Mouse (Mus musculus) thymus, postnatal 36 days (tissue): Measurements from ENCODE around the gene Kcp.

Experiments
- DNase-seq, 2 experiments: peaks; one replicate each; pipeline ENCODE4 v3.0.0; 2022; ENCODE audit warnings: mixed read lengths in 2 of 2

Gene Kcp

DNA sequence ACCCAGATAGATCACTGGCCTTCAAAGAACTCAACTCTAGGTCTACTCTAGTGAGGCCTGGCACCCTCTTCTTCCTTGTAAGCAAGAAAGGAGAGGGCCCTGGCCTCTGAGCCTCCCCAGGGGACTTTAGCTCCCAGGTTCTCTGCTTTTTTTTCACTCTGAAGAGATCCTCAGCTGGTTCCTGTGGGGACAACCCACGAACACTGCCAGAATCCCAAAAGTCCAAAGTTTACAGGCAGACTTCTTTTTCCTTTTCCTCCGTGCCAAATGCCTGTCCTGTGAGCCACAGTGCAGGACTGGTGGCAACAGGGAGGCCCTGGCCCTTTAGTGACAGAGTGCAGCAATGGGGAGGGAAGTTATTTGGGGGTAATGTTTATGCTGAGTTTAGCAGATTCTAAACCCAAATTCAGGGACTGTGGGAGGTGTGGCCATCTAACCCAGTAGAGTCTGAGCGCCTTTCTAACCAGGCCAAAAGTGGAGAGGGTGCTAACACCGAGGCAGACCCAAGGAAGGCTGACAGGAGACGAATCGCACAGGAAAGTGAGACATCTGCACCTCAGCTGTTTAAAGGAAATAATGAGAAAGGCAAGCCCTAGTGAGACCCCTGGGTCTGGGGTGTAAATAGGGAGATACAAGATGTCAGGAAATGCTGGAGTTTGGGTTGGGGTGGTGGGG is 15.0 kb upstream of the Kcp start:
- DNase-seq = no peak

DNA sequence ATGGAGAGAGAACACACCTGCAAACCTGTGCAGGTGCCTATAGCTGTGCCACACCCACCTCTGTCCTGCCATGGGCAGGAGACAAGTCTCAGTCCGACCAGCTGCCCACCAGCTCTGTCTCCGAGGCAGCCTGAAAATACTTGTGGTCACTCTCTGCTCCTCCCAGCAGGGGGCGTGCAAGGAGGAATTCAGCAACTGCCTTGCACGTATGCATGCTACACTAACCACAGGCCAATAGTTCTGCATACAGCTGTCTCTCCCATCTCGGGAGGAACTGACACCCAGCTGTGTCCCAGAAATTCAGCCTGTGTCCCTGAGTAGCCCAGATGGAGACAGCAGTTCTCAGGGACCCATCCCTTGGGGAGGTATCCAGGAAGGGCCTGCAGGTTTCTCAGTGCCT is 9.4 kb upstream of the Kcp start:
- peak; percentile 64 to 67 for DNase-seq

DNA sequence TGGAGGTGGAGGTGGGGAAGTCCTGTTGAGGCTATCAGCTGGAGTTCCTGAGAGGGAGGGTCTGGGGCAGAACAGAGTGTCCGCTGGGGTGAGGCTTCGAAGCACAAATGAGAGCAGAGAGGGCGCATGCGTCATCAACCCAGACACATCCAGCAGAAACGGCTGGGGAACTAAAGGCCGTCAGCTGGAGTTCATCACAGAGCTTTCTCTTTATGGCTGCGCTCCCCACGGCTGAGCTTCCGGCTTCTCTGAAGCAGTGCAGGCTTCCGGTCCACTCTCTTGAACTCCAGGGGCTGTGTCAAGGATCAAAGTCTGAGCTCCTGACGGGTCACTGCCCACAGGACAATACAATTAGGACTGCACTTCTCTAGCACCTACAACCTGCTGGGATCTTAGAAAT is 5.5 kb upstream of the Kcp start:
- DNase-seq = peak in 1 of 2 experiments; percentile 34

- no peak for DNase-seq
Measured at GRCm38 (mm10) chr6:29509086-29509485, 1.3 kb upstream of the Kcp start.

DNA sequence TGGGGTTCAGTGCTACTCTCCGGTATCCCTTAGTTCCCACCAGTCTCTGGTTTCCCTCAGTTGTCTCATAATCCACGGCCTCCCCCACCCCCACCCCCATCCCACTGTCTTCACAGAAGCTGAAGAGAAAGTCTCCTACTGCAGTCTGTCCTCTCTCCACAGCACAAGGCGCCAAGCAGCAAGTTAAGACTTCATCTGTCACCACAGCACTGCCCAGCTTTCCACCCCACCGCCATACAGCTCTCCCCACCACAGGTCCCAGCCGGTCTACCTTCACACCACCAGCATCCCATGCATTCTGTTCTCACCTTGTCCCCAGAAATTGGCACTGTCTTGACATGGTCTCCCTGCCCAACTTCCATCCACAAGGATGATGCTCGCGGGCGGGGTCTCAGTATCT is 918 bp downstream of the Kcp start:
- DNase-seq = no peak

GRCm38 (mm10) chr6:29505493-29505892 is 2.3 kb downstream of the Kcp start:
- DNase-seq = peak in 1 of 2 experiments; percentile 13

GRCm38 (mm10) chr6:29501599-29501998 is 6.2 kb downstream of the Kcp start:
- no peak for DNase-seq

DNA sequence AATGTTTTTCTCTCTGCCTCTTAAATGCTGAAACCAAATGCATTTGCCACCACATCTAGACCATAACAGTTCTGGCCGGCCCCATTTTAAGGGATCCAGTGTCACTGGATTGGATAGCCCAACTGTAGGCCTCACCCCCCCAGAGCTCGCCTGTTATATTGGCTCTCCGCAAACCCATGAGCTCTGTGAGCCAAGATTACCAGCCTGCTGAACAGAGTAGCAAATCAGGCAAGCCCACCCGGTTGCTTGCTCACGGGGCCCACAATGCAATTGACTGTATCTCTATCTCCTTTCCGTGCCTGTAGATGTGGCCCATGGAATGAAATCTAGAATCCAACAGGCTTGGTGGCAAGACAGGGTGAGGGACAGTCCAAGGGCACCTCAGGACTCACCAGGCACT is 6.9 kb downstream of the Kcp start:
- no peak for DNase-seq

DNA sequence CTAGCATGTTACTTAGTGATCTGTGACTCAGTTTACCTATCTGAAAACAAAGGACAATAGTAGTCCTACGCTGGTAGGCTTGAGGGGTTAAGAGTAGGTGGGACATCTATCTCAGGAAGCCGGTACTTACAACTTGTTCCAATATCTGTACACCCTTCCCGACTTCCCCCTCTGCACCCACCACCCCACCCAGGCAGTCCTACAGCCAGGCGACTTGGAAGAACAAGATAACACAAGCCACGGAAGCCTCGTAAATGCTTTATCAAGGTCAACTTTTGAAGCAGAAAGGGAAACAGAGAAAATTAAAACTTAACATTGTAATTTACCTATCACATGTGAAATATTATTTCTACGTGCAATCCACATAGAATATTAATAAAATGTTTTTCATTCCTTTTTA is 7.6 kb downstream of the Kcp start:
- no peak for DNase-seq

DNA sequence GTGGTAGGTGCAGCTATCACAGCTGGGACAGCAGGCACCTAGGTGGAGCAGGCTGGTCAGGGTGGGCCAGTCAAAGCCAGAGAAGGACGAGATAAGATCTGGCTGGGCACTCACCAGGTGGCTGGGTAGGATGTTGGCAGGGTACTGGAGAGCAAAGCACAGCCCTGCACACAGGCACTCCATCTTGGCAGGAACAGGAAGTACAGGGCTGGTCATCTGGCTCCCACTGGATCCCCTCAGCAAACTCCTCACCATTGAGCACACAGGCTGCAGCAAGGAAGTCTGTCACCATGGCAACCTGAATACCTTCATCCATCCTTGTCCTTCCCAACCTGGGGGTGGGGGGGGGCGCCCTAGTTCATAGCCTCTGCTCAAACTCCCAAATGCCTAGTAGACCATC is 10.0 kb downstream of the Kcp start:
- DNase-seq = no peak

- DNase-seq = no peak
Measured at GRCm38 (mm10) chr6:29496270-29496669, 11.5 kb downstream of the Kcp start.

GRCm38 (mm10) chr6:29494101-29494500 is 13.7 kb downstream of the Kcp start:
- DNase-seq = no peak

DNA sequence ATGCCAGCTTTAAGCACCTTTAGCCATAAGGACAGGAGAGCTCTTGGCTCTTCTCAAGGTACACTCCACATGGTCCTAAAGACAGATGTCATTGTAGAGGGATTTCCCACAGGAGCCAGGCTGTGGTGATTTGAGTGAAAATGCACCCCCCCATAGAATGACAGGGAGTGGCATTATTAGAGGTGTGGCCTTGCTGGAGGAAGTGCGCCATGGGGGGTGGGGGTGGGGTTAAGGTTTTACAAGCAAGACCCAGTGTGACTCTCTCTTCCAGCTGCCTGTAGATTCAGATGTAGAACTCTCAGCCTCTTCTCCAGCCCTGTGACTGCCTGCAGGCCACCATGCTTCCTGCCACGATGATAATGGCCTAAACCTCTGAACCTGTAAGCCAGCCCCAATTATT is 21.8 kb downstream of the Kcp start:
- DNase-seq = no peak

DNA sequence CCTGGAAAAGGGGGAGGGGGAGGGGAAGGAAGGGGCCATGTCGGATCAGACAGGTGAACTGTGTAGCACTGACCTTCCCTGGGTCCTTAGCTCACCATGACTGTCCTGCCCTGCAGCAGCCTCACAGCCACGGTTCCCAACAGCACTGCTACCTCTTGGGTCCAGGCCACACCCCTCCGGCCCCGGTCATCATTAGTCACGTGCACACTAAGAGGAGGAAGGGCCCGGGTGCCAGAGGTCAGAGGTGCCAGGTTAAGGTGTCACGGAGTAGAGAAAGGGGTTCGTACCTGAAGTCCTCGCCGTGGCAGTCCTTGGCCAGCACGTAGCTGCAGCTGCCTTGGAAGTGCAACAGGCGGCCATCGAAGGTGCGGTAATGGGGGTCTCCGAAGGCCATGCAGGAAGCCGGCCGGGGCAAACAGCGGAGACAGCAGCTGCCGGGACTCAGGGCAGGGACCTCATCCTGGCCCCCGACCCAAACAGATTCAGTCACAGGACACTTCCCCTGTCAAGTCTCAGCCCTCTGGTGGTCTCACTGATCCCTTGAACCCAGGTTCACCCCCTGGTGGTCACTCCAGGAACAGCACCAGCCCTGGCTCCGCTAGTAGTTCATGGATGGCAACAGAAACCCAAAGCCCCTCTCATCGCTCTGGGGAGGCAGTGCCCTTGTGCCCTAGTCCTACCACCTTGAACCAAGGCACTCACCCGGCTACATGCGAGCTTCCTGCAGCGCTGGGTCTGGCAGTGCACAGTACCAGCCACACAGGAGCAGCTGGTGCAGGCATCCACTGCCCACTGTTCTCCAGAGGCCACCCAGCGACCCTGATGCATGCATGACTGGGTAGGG is 22.8 kb downstream of the Kcp start:
- DNase-seq = peak; percentile 72 to 79

DNA sequence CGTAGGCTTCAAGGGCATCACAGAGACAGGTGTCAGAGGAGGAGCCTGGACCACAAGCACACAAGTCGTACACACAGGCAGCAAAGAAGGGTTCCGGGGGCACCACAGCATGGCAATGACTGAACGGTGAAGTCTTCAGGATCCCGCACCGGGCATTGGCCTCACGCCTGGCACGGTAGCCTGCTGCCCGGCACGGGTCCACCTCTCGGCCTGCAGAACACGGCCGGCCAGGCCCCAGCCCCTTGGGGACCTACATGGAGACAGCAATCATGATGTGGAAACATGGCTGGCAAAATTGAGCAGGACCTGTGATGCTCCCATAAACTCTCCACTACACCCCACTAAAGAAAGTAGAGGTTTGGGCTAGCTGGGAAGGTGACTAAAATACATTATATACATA is 25.1 kb downstream of the Kcp start:
- no peak for DNase-seq

DNA sequence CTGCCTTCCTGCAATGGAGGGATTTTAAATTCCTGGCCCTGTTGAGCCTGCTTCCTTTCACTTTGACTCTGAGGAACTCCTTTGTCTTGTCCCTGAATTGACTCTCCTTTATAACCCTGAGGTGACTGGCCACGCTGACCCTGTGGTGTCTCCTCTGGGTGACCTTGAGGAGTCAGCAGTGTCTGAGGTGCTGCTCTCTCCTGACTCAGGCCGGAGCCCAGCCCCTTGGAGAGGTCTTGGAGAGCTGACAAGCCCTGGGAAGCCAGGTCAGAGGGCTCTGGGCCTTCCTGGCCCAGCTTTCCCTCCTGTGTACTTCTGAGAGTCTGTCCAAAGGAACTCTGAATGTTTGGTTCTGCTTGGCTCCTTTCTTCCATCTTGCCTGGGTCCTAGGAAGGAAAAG is 33.0 kb downstream of the Kcp start:
- DNase-seq = no peak

- DNase-seq = peak; percentile 82 to 88
Measured at GRCm38 (mm10) chr6:29473941-29474691, 33.6 kb downstream of the Kcp start.

- DNase-seq = no peak
Measured at GRCm38 (mm10) chr6:29471137-29471536, 36.6 kb downstream of the Kcp start, which contains the start of gene Atp6v1fnb. TSS of gene Atp6v1fnb (plus strand) at chr6:29471437.

DNA sequence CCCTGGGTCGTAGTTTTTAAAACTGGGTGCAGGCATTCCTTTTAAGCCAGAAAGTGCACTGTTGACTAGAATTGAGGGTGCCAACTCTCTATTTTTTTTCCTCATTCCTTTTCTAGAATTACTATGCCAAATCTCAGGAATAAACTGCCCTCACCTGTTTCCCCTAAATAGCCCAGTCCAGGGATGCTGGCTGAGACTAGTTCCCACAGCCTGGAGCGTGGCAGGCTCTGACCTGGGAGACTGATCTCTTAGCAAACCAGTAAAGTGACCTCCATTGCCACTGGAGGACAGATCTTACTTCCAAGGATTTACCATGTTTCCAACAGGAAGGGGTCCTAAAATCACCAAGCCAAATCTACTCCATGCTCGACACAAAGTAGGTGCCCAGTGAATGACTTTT is 38.9 kb downstream of the Kcp start:
- no peak for DNase-seq

DNA sequence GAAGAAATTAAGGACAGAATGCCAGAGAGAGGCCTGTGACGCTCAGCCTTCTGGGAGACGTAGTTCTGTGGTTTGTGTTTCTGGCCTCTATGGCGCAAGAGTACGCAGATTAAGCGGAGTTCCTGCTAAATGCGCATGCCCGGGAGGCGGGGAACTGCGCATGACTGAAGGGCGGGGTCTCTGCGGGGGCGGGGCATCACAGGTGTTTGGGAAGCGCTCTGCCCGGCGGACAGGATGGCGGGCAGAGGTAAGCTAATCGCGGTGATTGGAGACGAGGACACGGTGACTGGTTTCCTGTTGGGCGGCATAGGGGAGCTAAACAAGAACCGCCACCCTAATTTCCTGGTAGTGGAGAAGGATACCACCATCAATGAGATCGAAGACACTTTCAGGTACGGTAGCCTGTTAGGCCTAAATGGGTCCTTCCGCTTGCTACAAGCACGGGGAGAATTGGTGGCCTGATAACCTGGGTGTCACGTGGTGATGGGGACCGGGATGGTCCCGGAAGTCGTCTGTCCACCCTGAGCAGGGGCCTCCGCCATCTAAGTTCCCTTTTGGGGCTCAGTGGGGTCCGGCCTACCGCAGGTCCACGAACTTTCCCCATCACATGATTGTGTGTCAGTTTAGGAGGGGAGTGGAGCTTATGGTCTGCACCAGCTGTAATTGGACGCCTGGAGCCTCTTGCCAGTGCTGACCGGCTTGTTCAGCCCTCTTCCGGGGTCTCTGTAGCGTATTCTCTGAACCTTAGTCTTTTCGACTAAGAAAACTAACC is 40.0 kb downstream of the Kcp start, which contains the start of gene Atp6v1f:
Gene Atp6v1f, plus strand, starts transcription at position 136 of the 772 bp plus-strand sequence.
- peak; percentile 92 for DNase-seq

- DNase-seq = no peak
Measured at GRCm38 (mm10) chr6:29463388-29463787, 44.4 kb downstream of the Kcp start.

- no peak for DNase-seq
Measured at GRCm38 (mm10) chr6:29461502-29461901, 46.2 kb downstream of the Kcp start.

- no peak for DNase-seq
Measured at GRCm38 (mm10) chr6:29450667-29451066, 57.1 kb downstream of the Kcp start.
